Mouse (Mus musculus): Measurements from ENCODE around the gene Aire.

Aire gene

GRCm38 (mm10) chr10:78043406-78043836, at the start of gene Aire:
Aire (minus strand) TSS chr10:78043610.
- DNase-seq, result peak; percentile 48

GRCm38 (mm10) chr10:78092725-78093029, 49.3 kb upstream of the Aire start:
- DNase-seq, result no peak

- DNase-seq, result no peak
These were observed 48.7 kb upstream of the Aire start for GRCm38 (mm10) chr10:78091865-78092724.

GRCm38 (mm10) chr10:78090706-78091491, 47.5 kb upstream of the Aire start:
- DNase-seq, result no peak

- no peak for DNase-seq
These were observed 46.8 kb upstream of the Aire start for GRCm38 (mm10) chr10:78090246-78090645.

GRCm38 (mm10) chr10:78087101-78087511, 43.7 kb upstream of the Aire start:
- peak; percentile 79 for DNase-seq

- no peak for DNase-seq
These were observed 43.1 kb upstream of the Aire start for GRCm38 (mm10) chr10:78086444-78087061.

- no peak for DNase-seq
These were observed 42.3 kb upstream of the Aire start for GRCm38 (mm10) chr10:78085711-78086110.

- DNase-seq, result no peak
These were observed 40.7 kb upstream of the Aire start for GRCm38 (mm10) chr10:78084073-78084472.

- no peak for DNase-seq
These were observed 36.7 kb upstream of the Aire start for GRCm38 (mm10) chr10:78079955-78080591.

GRCm38 (mm10) chr10:78078276-78078675, 34.9 kb upstream of the Aire start:
- DNase-seq, result no peak

- no peak for DNase-seq
These were observed 34.5 kb upstream of the Aire start for GRCm38 (mm10) chr10:78077862-78078261.

GRCm38 (mm10) chr10:78074977-78075376, 31.6 kb upstream of the Aire start:
- no peak for DNase-seq

GRCm38 (mm10) chr10:78074151-78074550, 30.7 kb upstream of the Aire start:
- DNase-seq, result no peak

GRCm38 (mm10) chr10:78069101-78070011, 25.9 kb upstream of the Aire start, which contains the start of gene Icosl:
Icosl (plus strand) TSS chr10:78069302.
- peak; percentile 59 for DNase-seq

- DNase-seq, result no peak
These were observed 25.1 kb upstream of the Aire start for GRCm38 (mm10) chr10:78068541-78068940.

- no peak for DNase-seq
These were observed 23.8 kb upstream of the Aire start for GRCm38 (mm10) chr10:78067226-78067625.

GRCm38 (mm10) chr10:78063122-78063521, 19.7 kb upstream of the Aire start:
- DNase-seq, result no peak

GRCm38 (mm10) chr10:78057056-78057455, 13.6 kb upstream of the Aire start:
- no peak for DNase-seq

- no peak for DNase-seq
These were observed 11.5 kb upstream of the Aire start for GRCm38 (mm10) chr10:78054633-78055565.

Measured in layer of hippocampus, adult 9-11 months (tissue).